Mouse (Mus musculus): ENCODE results near the gene Sytl3. TPM values are rescaled to one million over a fixed set of nuclear protein-coding genes. Genes with fewer than 3 reads are reported as not detected.

Sytl3 gene
- polyA plus RNA-seq, 1 experiment: 7.8 TPM

DNA sequence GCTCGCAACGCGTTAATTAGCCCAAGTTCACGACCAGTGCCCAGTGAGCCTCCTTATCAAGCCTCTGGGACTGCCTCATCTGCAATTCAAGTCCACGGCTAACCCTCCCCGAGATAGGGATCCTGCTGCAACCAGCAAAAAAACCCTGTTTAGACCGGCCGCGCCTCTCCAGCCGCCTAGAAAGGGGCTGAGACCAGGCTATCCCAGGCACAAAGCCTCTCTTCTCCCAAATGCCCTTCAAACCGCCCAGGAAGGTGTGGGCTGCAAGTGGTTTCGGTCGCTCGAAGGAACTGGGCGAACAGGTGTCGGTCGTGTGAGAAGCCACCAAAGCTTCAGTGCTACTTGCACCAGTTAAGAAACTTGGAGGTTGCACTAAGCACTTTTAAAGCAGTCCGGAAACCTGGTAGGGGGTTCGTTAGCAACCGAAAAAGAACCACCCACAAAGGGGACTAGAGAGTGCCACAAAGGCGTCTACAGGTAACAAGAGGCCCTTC is 123.2 kb downstream of the Sytl3 start:
- Histone ChIP-seq H3K4me1 (ENCODE audit: control insufficient read depth, insufficient read depth, low read length) (peaks cover 3% of the 10 kb centered on the region), H3K27ac (ENCODE audit: control insufficient read depth, insufficient read depth, low read depth, low read length, poor library complexity) (peak overlapping the region; percentile 94), H3K4me3 (replicated peaks; ENCODE audit: control insufficient read depth, low read depth, low read length) (peak overlapping the region; percentile 94)
- under 1% methylated on average over 21 of the region's 21 CpGs for WGBS
- TF ChIP-seq POLR2A (IDR thresholded peaks at IDR 0.05; ENCODE audit: borderline replicate concordance, control insufficient read depth, low read depth, low read length) (no peak), CTCF (IDR thresholded peaks at IDR 0.05; ENCODE audit: control insufficient read depth, insufficient read depth, low read length) (no peak)

DNA sequence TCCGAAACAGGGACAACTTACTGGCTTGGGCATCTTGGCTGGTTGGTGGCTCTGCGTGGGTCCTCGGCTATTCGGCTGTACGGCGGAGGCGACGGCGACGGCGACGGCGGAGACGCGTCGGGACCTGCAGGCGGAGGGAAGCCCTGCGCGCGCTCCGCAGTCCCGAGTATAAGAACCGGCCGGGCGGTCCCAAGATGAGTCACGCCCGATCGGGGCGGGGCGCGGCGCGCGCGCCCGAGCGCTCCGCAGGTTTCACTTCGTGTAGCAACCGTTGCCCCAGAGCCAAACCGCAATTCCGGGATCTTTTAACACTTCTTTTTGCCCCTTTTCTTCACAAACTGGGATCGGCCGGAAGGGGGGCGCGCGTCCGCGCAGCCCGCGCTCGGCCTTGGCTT is 123.7 kb downstream of the Sytl3 start, which contains the start of gene Ezr:
Ezr (minus strand) TSS at position 174 of the 395 bp plus-strand sequence.
- peak within 1 kb of the TSS; percentile 94 for H3K4me3 ChIP-seq (replicated peaks; ENCODE audit: control insufficient read depth, low read depth, low read length)
- WGBS: under 1% methylated on average over 52 of the region's 52 CpGs
- TF ChIP-seq CTCF (IDR thresholded peaks at IDR 0.05; ENCODE audit: control insufficient read depth, insufficient read depth, low read length) (no peak), POLR2A (IDR thresholded peaks at IDR 0.05; ENCODE audit: borderline replicate concordance, control insufficient read depth, low read depth, low read length) (peak; percentile 99)
- peak within 1 kb of the TSS; percentile 94 for H3K27ac ChIP-seq (ENCODE audit: control insufficient read depth, insufficient read depth, low read depth, low read length, poor library complexity)
- H3K4me1 ChIP-seq (ENCODE audit: control insufficient read depth, insufficient read depth, low read length): peaks cover 3% of the 10 kb centered on the region

DNA sequence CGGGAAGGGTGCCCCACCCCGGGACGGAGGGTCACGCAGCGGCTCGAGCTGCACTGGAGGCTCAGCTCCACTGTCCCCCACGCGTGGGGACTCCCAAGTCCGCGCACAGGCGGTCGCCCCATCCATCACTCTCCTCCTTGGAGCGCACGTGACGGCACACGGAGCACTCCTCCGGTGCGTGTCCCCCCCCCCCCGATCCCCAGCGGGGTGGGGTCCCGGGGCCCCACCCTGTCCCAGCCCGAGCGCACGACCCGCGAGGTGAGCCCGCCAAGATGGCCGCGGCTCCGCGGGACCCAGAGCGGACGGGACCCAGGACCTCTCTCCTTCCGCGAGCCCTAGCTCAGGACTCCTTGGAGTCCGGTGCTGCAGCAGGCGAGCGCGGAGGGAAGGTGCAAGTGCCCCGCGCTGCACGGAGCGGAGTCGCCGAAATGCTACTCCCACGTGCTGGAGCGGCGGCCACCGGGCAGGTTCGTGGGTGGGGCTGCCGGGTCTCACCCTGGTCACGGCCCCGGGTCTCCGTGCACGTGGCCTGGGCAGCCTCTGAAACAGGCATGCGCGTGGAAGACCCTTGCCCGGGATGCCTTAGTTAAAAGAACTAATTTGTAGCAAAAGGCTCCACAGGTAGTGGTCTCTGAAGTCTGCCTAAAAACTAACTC is 124.2 kb downstream of the Sytl3 start:
- TF ChIP-seq CTCF (IDR thresholded peaks at IDR 0.05; ENCODE audit: control insufficient read depth, insufficient read depth, low read length): no peak
- peak; percentile 29; the same call in 1 of the 2 replicates for TF ChIP-seq POLR2A (IDR thresholded peaks at IDR 0.05; ENCODE audit: borderline replicate concordance, control insufficient read depth, low read depth, low read length)
- Histone ChIP-seq H3K4me1 (ENCODE audit: control insufficient read depth, insufficient read depth, low read length) (peaks cover 3% of the 10 kb centered on the region), H3K27ac (ENCODE audit: control insufficient read depth, insufficient read depth, low read depth, low read length, poor library complexity) (peak overlapping the region; percentile 94), H3K4me3 (replicated peaks; ENCODE audit: control insufficient read depth, low read depth, low read length) (peak overlapping the region; percentile 94)
- WGBS: under 1% methylated on average over 58 of the region's 58 CpGs

DNA sequence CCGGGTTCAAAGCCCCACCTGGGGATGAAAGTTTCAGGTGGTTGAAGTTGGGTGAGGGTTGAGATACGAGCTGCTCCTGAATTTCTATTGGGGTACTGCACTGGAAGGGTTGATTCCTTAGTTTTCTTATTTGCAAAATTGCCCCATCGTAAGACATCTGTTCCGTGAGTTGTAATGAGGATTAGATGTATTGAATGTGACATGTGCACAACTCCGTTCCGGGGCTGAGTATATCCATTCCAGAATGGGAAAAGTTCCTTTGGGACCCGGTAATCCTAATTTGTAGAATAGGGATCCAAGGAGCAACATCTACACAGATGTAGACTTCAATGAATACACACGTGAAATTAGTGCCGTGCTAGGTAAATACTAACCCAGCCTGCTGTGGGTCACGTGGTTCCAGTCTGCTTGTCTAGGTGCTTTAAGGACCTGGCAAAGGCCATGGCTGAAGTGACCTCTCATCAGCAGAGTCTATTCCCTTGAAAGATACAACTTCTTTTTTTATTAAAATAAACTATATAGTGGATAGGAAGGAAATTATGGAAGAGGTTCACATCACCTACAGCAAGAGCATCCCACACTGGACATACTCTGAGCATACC is 125.0 kb downstream of the Sytl3 start:
- WGBS: 62% methylated on average over 10 of the region's 10 CpGs
- H3K4me3 ChIP-seq (replicated peaks; ENCODE audit: control insufficient read depth, low read depth, low read length): no peak overlapping the region
- H3K27ac ChIP-seq (ENCODE audit: control insufficient read depth, insufficient read depth, low read depth, low read length, poor library complexity): no peak overlapping the region
- H3K4me1 ChIP-seq (ENCODE audit: control insufficient read depth, insufficient read depth, low read length): peaks cover 3% of the 10 kb centered on the region
- TF ChIP-seq POLR2A (IDR thresholded peaks at IDR 0.05; ENCODE audit: borderline replicate concordance, control insufficient read depth, low read depth, low read length) (no peak), CTCF (IDR thresholded peaks at IDR 0.05; ENCODE audit: control insufficient read depth, insufficient read depth, low read length) (no peak)

DNA sequence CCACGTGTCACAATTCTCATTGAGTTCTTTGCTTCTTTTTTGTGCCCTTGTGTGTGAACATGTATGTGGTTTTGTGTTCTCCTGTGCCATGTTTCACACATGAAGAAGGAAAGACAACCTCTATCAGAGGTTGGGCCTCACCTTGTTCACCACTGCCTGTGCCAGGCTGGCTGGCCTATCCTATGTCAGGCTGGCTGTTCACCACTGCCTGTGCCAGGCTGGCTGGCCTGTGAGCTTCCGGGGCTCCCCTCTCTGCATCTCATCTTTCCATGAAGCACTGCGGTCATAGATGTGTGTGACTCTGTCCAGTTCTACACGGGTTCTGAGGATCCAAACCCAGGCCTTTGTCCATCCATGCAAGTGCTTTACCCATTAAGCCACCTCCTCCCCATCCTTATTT is 128.3 kb downstream of the Sytl3 start:
- 84% methylated on average over 4 of the region's 4 CpGs for WGBS
- Histone ChIP-seq H3K4me1 (ENCODE audit: control insufficient read depth, insufficient read depth, low read length) (no peaks in the 10 kb centered on the region), H3K27ac (ENCODE audit: control insufficient read depth, insufficient read depth, low read depth, low read length, poor library complexity) (no peak overlapping the region), H3K4me3 (replicated peaks; ENCODE audit: control insufficient read depth, low read depth, low read length) (no peak overlapping the region)
- TF ChIP-seq POLR2A (IDR thresholded peaks at IDR 0.05; ENCODE audit: borderline replicate concordance, control insufficient read depth, low read depth, low read length) (no peak), CTCF (IDR thresholded peaks at IDR 0.05; ENCODE audit: control insufficient read depth, insufficient read depth, low read length) (no peak)

Other genes with a start within 250 kb of the Sytl3 start
- gene Dynlt1b, start 229.0 kb upstream of the Sytl3 start, polyA plus RNA-seq (2011; ENCODE audit: insufficient read depth, insufficient read length, low replicate concordance, missing spikeins): 61.7 and 183 TPM in 2 replicates
- 15.3 and 17.8 TPM in 2 replicates for gene Dynlt1c, start 57.4 kb upstream of the Sytl3 start, polyA plus RNA-seq (2011; ENCODE audit: insufficient read depth, insufficient read length, low replicate concordance, missing spikeins)
- 11.6 and 31.7 TPM in 2 replicates for gene Dynlt1f, start 3.2 kb upstream of the Sytl3 start, polyA plus RNA-seq (2011; ENCODE audit: insufficient read depth, insufficient read length, low replicate concordance, missing spikeins)
- 71.7 and 82.0 TPM in 2 replicates for gene Ezr, start 123.7 kb downstream of the Sytl3 start, polyA plus RNA-seq (2011; ENCODE audit: insufficient read depth, insufficient read length, low replicate concordance, missing spikeins)

All from bone marrow, adult 2 months (tissue).